Mouse (Mus musculus) layer of hippocampus, adult 18-20 months (tissue): ENCODE measurements at regions not wholly inside any gene's neighbourhood (a gene's known extent, or its start where the extent isn't known, plus 50 kb on each side); places are given as distances from the start of the nearest gene placed in this dataset.

Experiments used
- DNase-seq, 2 experiments: peaks; one replicate each; pipeline ENCODE4 v3.0.0; 2022; ENCODE audit warnings: low spot score in 2 of 2

DNA sequence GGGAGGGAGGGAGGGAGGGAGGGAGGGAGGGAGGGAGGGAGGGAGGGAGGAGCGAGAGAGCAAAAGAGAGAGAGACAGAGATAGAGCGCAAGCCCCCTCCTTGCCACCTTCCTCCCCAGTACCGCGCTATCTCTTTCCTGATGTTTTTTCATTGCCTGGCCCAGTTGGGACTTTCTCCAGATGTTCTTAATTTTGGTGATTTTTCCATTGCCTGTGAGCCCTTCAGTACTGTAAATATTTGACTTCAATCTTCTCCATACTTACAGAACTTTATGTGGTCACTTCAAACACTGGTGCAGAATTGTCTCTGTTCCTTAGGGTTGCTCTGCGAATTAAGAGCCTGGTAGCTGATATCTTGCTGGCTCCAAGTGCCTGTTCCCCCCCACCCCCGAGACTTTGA lies 50.1 kb upstream of the Cops8 start:
- DNase-seq, result no peak
